ENCODE assay signal across 8 mouse cellular contexts in genomic region chr11:53737573-53737946, GRCm38 (mm10). TPM values are rescaled to one million over a fixed set of nuclear protein-coding genes. Genes with fewer than 3 reads are reported as not detected.
A peak's percentile ranks its signal among the peaks of the same experiment; 100 is the strongest.
DNase-seq lines count a peak whose midpoint lies in the region; ATAC-seq and TF ChIP-seq lines count a peak whose summit lies in the region.
"Had no signal": no experiment of that assay in that cellular context is flagged by ENCODE, and none has a peak within 500 bp of the region (broad histone marks: within the 10 kb centered on the region; RNA-seq: fewer than 3 reads in every experiment).

No protein-coding gene starts in this region.

- no peak overlapping the region for H3K4me2 ChIP-seq in kidney, embryonic 16.5 days (replicated peaks; ENCODE audit: low read depth, low read length)
- no peak overlapping the region for H3K4me2 ChIP-seq in liver, embryonic 12.5 days
- no peak overlapping the region for H3K4me2 ChIP-seq in neural tube, embryonic 15.5 days

- H3K4me3 ChIP-seq in kidney, embryonic 16.5 days (ENCODE audit: low read length), result no peak overlapping the region
- H3K4me3 ChIP-seq in liver, embryonic 12.5 days, result no peak overlapping the region
- H3K4me3 ChIP-seq in neural tube, embryonic 15.5 days (replicated peaks), result no peak overlapping the region

- in situ Hi-C loops in Patski (cut with MboI; ENCODE audit: low pct_unique_long_range_greater_than_20kb), result loop anchor here (25.0 kb wide), 1 partner anchor 525 kb away; the partner anchor contains the start of gene Il3

- no peaks in the 10 kb centered on the region for H3K9me3 ChIP-seq in kidney, embryonic 16.5 days (ENCODE audit: low read length)
- H3K9me3 ChIP-seq in liver, embryonic 12.5 days (replicated peaks), result no peaks in the 10 kb centered on the region
- no peaks in the 10 kb centered on the region for H3K9me3 ChIP-seq in neural tube, embryonic 15.5 days (replicated peaks)

- CTCF ChIA-PET in Patski (lab: Charles Lee), result interaction anchor here (0.8 to 3.4 kb wide), 20 partner anchors 10 to 267 kb away, joined by 3 to 30 read pairs (median 4); partner anchors contain the start of genes Gm9837 and Rad50

- ATAC-seq in CD4-positive, CD25-positive, alpha-beta regulatory T cell, adult 4 months, result peak; percentile 73
- peak; percentile 47 for ATAC-seq in Patski
- peak; percentile 72 for ATAC-seq in common myeloid progenitor, adult 5-6 weeks (replicated peaks; ENCODE audit: low read depth, poor library complexity, severe bottlenecking)
- peak; percentile 62; the same call in 1 of the 2 replicates for ATAC-seq in kidney, embryonic 16.5 days (ENCODE audit: low FRiP score, low TSS enrichment)
- peak; percentile 67 for ATAC-seq in liver, embryonic 12.5 days
- peak; percentile 35; the same call in 1 of the 2 replicates for ATAC-seq in neural tube, embryonic 15.5 days (ENCODE audit: low FRiP score)

- no peaks in the 10 kb centered on the region for H3K36me3 ChIP-seq in kidney, embryonic 16.5 days (ENCODE audit: insufficient read depth, low read length)
- no peaks in the 10 kb centered on the region for H3K36me3 ChIP-seq in liver, embryonic 12.5 days
- no peaks in the 10 kb centered on the region for H3K36me3 ChIP-seq in neural tube, embryonic 15.5 days

- DNase-seq in Patski (ENCODE audit: low read depth, low spot score), result no peak
- DNase-seq in heart, adult 9 months (ENCODE audit: low spot score in 2 of 2), result peak; percentile 65 to 69

- 0 out of 2 replicates have a peak overlapping the region, but pooled peaks have one; percentile 9 for H3K27ac ChIP-seq in kidney, embryonic 16.5 days (ENCODE audit: low read length)
- no peak overlapping the region for H3K27ac ChIP-seq in liver, embryonic 12.5 days
- H3K27ac ChIP-seq in neural tube, embryonic 15.5 days (replicated peaks), result no peak overlapping the region

- POLR2A ChIA-PET in Patski (lab: Charles Lee), result interaction anchor here (0.6 to 0.7 kb wide), 2 partner anchors 102 to 201 kb away, joined by 3 to 4 read pairs; no protein-coding TSS in a partner anchor

- no peak overlapping the region for H3K9ac ChIP-seq in kidney, embryonic 16.5 days (replicated peaks; ENCODE audit: low read length)
- H3K9ac ChIP-seq in liver, embryonic 12.5 days, result no peak overlapping the region
- H3K9ac ChIP-seq in neural tube, embryonic 15.5 days (replicated peaks), result no peak overlapping the region

- TF ChIP-seq CTCF in Patski (IDR thresholded peaks at IDR 0.05), result peak; percentile 66

- H3K27me3 ChIP-seq in Patski, result no peaks in the 10 kb centered on the region
- no peaks in the 10 kb centered on the region for H3K27me3 ChIP-seq in kidney, embryonic 16.5 days (ENCODE audit: insufficient read depth, low read length)
- H3K27me3 ChIP-seq in liver, embryonic 12.5 days (replicated peaks), result no peaks in the 10 kb centered on the region
- H3K27me3 ChIP-seq in neural tube, embryonic 15.5 days (replicated peaks), result no peaks in the 10 kb centered on the region

- no peaks in the 10 kb centered on the region for H3K4me1 ChIP-seq in kidney, embryonic 16.5 days (ENCODE audit: insufficient read depth, low read length)
- 0 out of 2 replicates have a peak, but pooled peaks cover 7% of the 10 kb centered on the region for H3K4me1 ChIP-seq in liver, embryonic 12.5 days
- H3K4me1 ChIP-seq in neural tube, embryonic 15.5 days, result 0 out of 2 replicates have a peak, but pooled peaks cover 5% of the 10 kb centered on the region

- 31% methylated on average over 6 of the region's 6 CpGs for WGBS in kidney, embryonic 16.5 days
- whole genome bisulfite sequencing in liver, embryonic 12.5 days (ENCODE audit: insufficient replicate concordance), result 28% methylated on average over 6 of the region's 6 CpGs
- 36% methylated on average over 6 of the region's 6 CpGs for WGBS in neural tube, embryonic 15.5 days

RNA-seq across cellular contexts. Expression of gene Il5, which starts 17.0 kb away (rescaled TPM):
- polyA plus RNA-seq in CD4-positive, CD25-positive, alpha-beta regulatory T cell, adult 4 months (2017; shearing (Covaris generic)), result not detected
- not detected for polyA plus RNA-seq in Patski (2021)
- not detected in 2 replicates for total RNA-seq in common myeloid progenitor, adult 5-6 weeks (2017)
- polyA plus RNA-seq in kidney, embryonic 16.5 days (2015; fragmentation: Nextera tagmentation; extraction: Ambion mirVana), result not detected in 2 replicates
- polyA plus RNA-seq in liver, embryonic 12.5 days (2016; fragmentation: Nextera tagmentation; extraction: Ambion mirVana), result not detected in 2 replicates
- polyA plus RNA-seq in neural tube, embryonic 15.5 days (2015; fragmentation: Nextera tagmentation; extraction: Ambion mirVana), result 0.15 TPM in 1 of 2 replicates, not detected in the other
- total RNA-seq: gastrocnemius, postnatal 4 days had no signal

RNA-seq across cellular contexts. Expression of gene Rad50, which starts 30.4 kb away (rescaled TPM):
- 10 to 100 TPM; 47.8 to 50.7 TPM for polyA plus RNA-seq in CD4-positive, CD25-positive, alpha-beta regulatory T cell, adult 4 months (2017; shearing (Covaris generic))
- polyA plus RNA-seq in Patski (2021), result 20.9 TPM
- total RNA-seq in common myeloid progenitor, adult 5-6 weeks (2017), result 110 and 112 TPM in 2 replicates
- polyA plus RNA-seq in kidney, embryonic 16.5 days (2015; fragmentation: Nextera tagmentation; extraction: Ambion mirVana), result 24.9 TPM in 2 replicates
- 25.6 TPM in 2 replicates for polyA plus RNA-seq in liver, embryonic 12.5 days (2016; fragmentation: Nextera tagmentation; extraction: Ambion mirVana)
- 12.1 and 19.1 TPM in 2 replicates for polyA plus RNA-seq in neural tube, embryonic 15.5 days (2015; fragmentation: Nextera tagmentation; extraction: Ambion mirVana)

RNA-seq across cellular contexts. Expression of gene Irf1, which starts 32.3 kb away (rescaled TPM):
- polyA plus RNA-seq in CD4-positive, CD25-positive, alpha-beta regulatory T cell, adult 4 months (2017; shearing (Covaris generic)), result 100 to 1,000 TPM; 310 to 397 TPM
- 30.7 TPM for polyA plus RNA-seq in Patski (2021)
- 57.2 and 69.8 TPM in 2 replicates for total RNA-seq in common myeloid progenitor, adult 5-6 weeks (2017)
- 16.9 and 17.4 TPM in 2 replicates for polyA plus RNA-seq in kidney, embryonic 16.5 days (2015; fragmentation: Nextera tagmentation; extraction: Ambion mirVana)
- 7.3 and 7.5 TPM in 2 replicates for polyA plus RNA-seq in liver, embryonic 12.5 days (2016; fragmentation: Nextera tagmentation; extraction: Ambion mirVana)
- polyA plus RNA-seq in neural tube, embryonic 15.5 days (2015; fragmentation: Nextera tagmentation; extraction: Ambion mirVana), result 3.9 and 23.3 TPM in 2 replicates

RNA-seq across cellular contexts. Expression of gene Gm17334, which starts 35.4 kb away (rescaled TPM):
- 1 to 10 TPM; 6.1 to 9.8 TPM for polyA plus RNA-seq in CD4-positive, CD25-positive, alpha-beta regulatory T cell, adult 4 months (2017; shearing (Covaris generic))
- 0.44 TPM for polyA plus RNA-seq in Patski (2021)
- total RNA-seq in common myeloid progenitor, adult 5-6 weeks (2017), result 0.69 TPM in 1 of 2 replicates, not detected in the other
- 0.27 and 0.30 TPM in 2 replicates for polyA plus RNA-seq in kidney, embryonic 16.5 days (2015; fragmentation: Nextera tagmentation; extraction: Ambion mirVana)
- 0.13 TPM in 1 of 2 replicates, not detected in the other for polyA plus RNA-seq in liver, embryonic 12.5 days (2016; fragmentation: Nextera tagmentation; extraction: Ambion mirVana)
- 0.34 TPM in 1 of 2 replicates, not detected in the other for polyA plus RNA-seq in neural tube, embryonic 15.5 days (2015; fragmentation: Nextera tagmentation; extraction: Ambion mirVana)
